Mouse (Mus musculus) kidney, adult 8-10 months (tissue): ENCODE measurements around the gene Adck1.
A peak's percentile ranks its signal among the peaks of the same experiment; 100 is the strongest.

Experiments
- DNase-seq, 2 experiments: peaks; one replicate each; pipeline ENCODE4 v3.0.0; 2022

Adck1 gene

GRCm38 (mm10) chr12:88475833-88476232, 115.5 kb downstream of the Adck1 start:
- no peak for DNase-seq

- DNase-seq, result no peak
Measured at GRCm38 (mm10) chr12:88476702-88477101, 116.3 kb downstream of the Adck1 start.

- no peak for DNase-seq
Measured at GRCm38 (mm10) chr12:88481657-88482056, 121.3 kb downstream of the Adck1 start.

- DNase-seq, result peak; percentile 64 to 69
Measured at GRCm38 (mm10) chr12:88490881-88491280, 130.5 kb downstream of the Adck1 start.
